8 mouse cellular contexts compared by ENCODE assay signal in genomic region chr2:157506779-157507178, GRCm38 (mm10). TPM values are rescaled to one million over a fixed set of nuclear protein-coding genes. Genes with fewer than 3 reads are reported as not detected.
DNase-seq lines count a peak whose midpoint lies in the region; ATAC-seq and TF ChIP-seq lines count a peak whose summit lies in the region.

No protein-coding gene starts in this region.

- no peaks in the 10 kb centered on the region for H3K4me1 ChIP-seq in ES-Bruce4 (ENCODE audit: control insufficient read depth, insufficient read depth, low read length)
- peaks cover 39% of the 10 kb centered on the region for H3K4me1 ChIP-seq in hindbrain, embryonic 12.5 days
- peaks cover 12% of the 10 kb centered on the region for H3K4me1 ChIP-seq in limb, embryonic 15.5 days

- peak; percentile 62 for DNase-seq in adrenal gland, postnatal 14 days
- no peak for DNase-seq in adrenal gland, postnatal 4 days (ENCODE audit: low spot score in 2 of 2)
- DNase-seq in telencephalon, adult 2 months (ENCODE audit: low read depth, low spot score): peak; percentile 70
- no peak for DNase-seq in urinary bladder, postnatal 14 days (ENCODE audit: low spot score)
- no peak for DNase-seq in cerebellum, adult 8-10 months

- H3K4me2 ChIP-seq in hindbrain, embryonic 12.5 days (replicated peaks): peak overlapping the region; percentile 34
- H3K4me2 ChIP-seq in limb, embryonic 15.5 days: peak overlapping the region; percentile 17; the same call in 1 of the 2 replicates

- TF ChIP-seq EP300 in ES-Bruce4 (IDR thresholded peaks at IDR 0.05; ENCODE audit: insufficient read depth, low read depth, low read length): no peak

- TF ChIP-seq CTCF in ES-Bruce4 (IDR thresholded peaks at IDR 0.05; ENCODE audit: low read depth, low read length): no peak

- peak overlapping the region; percentile 4; the same call in 1 of the 2 replicates for H3K4me3 ChIP-seq in ES-Bruce4 (ENCODE audit: low read depth, low read length)
- H3K4me3 ChIP-seq in hindbrain, embryonic 12.5 days: no peak overlapping the region
- H3K4me3 ChIP-seq in limb, embryonic 15.5 days: no peak overlapping the region

- 0 out of 2 replicates have a peak overlapping the region, but pooled peaks have one; percentile 5 for H3K9ac ChIP-seq in ES-Bruce4 (ENCODE audit: low read depth, poor library complexity, severe bottlenecking)
- H3K9ac ChIP-seq in hindbrain, embryonic 12.5 days: peak overlapping the region; percentile 4; the same call in 1 of the 2 replicates
- H3K9ac ChIP-seq in limb, embryonic 15.5 days: no peak overlapping the region

- no peak for TF ChIP-seq POLR2A in ES-Bruce4 (IDR thresholded peaks at IDR 0.05; ENCODE audit: insufficient read depth, low read length)

- 17% methylated on average over 14 of the region's 14 CpGs for WGBS in hindbrain, embryonic 12.5 days
- 29% methylated on average over 14 of the region's 14 CpGs for WGBS in limb, embryonic 15.5 days

- no peaks in the 10 kb centered on the region for H3K27me3 ChIP-seq in ES-Bruce4 (ENCODE audit: control insufficient read depth, insufficient read depth, low read length, poor library complexity, severe bottlenecking)
- H3K27me3 ChIP-seq in hindbrain, embryonic 12.5 days: peaks cover 7% of the 10 kb centered on the region; the same call in 1 of the 2 replicates
- H3K27me3 ChIP-seq in limb, embryonic 15.5 days: no peaks in the 10 kb centered on the region

- peak; percentile 33; the same call in 1 of the 2 replicates for ATAC-seq in hindbrain, embryonic 12.5 days (ENCODE audit: low FRiP score)
- no peak for ATAC-seq in limb, embryonic 15.5 days (ENCODE audit: insufficient number of reproducible peaks, low FRiP score, low TSS enrichment, low read depth)

- no peak overlapping the region for H3K27ac ChIP-seq in ES-Bruce4 (ENCODE audit: insufficient read depth, low read length)
- H3K27ac ChIP-seq in hindbrain, embryonic 12.5 days: peak overlapping the region; percentile 23
- H3K27ac ChIP-seq in limb, embryonic 15.5 days: no peak overlapping the region

- no peaks in the 10 kb centered on the region for H3K9me3 ChIP-seq in ES-Bruce4 (replicated peaks; ENCODE audit: control insufficient read depth, insufficient read depth, low read length, poor library complexity, severe bottlenecking)
- no peaks in the 10 kb centered on the region for H3K9me3 ChIP-seq in hindbrain, embryonic 12.5 days (replicated peaks)
- H3K9me3 ChIP-seq in limb, embryonic 15.5 days: no peaks in the 10 kb centered on the region

- H3K36me3 ChIP-seq in ES-Bruce4 (ENCODE audit: control insufficient read depth, insufficient read depth, low read length, poor library complexity, severe bottlenecking): no peaks in the 10 kb centered on the region
- no peaks in the 10 kb centered on the region for H3K36me3 ChIP-seq in hindbrain, embryonic 12.5 days
- H3K36me3 ChIP-seq in limb, embryonic 15.5 days: no peaks in the 10 kb centered on the region

RNA-seq across cellular contexts. Expression of gene Nnat, which starts 53.1 kb away (rescaled TPM):
- total RNA-seq in adrenal gland, postnatal 14 days (2021): 158 TPM in 2 replicates
- total RNA-seq in adrenal gland, postnatal 4 days (2021): 100 to 1,000 TPM; 380 to 391 TPM
- polyA plus RNA-seq in ES-Bruce4 (2011; ENCODE audit: insufficient read depth, insufficient read length, low read depth, missing spikeins): 42.8 and 48.6 TPM in 2 replicates
- 3,841 and 3,900 TPM in 2 replicates for polyA plus RNA-seq in hindbrain, embryonic 12.5 days (2016; fragmentation: Nextera tagmentation; extraction: Ambion mirVana)
- 233 and 285 TPM in 2 replicates for polyA plus RNA-seq in limb, embryonic 15.5 days (2015; fragmentation: Nextera tagmentation; extraction: Ambion mirVana)

Comparison
In these comparisons a context has a peak if more than half of its experiments do, and no peak if none do; other contexts are left out.
1. DNase-seq: peak in adrenal gland, postnatal 14 days (single experiment) and telencephalon, adult 2 months (single experiment); none in adrenal gland, postnatal 4 days (0 of 2), urinary bladder, postnatal 14 days (single experiment) and cerebellum, adult 8-10 months (single experiment).
2. RNA of gene Nnat, which starts 53.1 kb away (polyA plus RNA-seq): 3,841 to 3,900 TPM in hindbrain, embryonic 12.5 days; 233 to 285 TPM in limb, embryonic 15.5 days and 42.8 to 48.6 TPM in ES-Bruce4; every median in the first group is over 10 times any median in the second.